Mouse (Mus musculus) right cerebral cortex, postnatal 36 days (tissue): Measurements from ENCODE around the gene Fam173b.
"Not testable (repeated sequence)": the region's sequence is repeated elsewhere in the genome, so short reads cannot be mapped to it uniquely, and the experiment has no call there.

Experiments
- DNase-seq, 2 experiments: peaks; one replicate each; pipeline ENCODE4 v3.0.0; 2022; ENCODE audit warnings: low spot score in 2 of 2, mixed read lengths in 1 of 2

Fam173b gene

DNA sequence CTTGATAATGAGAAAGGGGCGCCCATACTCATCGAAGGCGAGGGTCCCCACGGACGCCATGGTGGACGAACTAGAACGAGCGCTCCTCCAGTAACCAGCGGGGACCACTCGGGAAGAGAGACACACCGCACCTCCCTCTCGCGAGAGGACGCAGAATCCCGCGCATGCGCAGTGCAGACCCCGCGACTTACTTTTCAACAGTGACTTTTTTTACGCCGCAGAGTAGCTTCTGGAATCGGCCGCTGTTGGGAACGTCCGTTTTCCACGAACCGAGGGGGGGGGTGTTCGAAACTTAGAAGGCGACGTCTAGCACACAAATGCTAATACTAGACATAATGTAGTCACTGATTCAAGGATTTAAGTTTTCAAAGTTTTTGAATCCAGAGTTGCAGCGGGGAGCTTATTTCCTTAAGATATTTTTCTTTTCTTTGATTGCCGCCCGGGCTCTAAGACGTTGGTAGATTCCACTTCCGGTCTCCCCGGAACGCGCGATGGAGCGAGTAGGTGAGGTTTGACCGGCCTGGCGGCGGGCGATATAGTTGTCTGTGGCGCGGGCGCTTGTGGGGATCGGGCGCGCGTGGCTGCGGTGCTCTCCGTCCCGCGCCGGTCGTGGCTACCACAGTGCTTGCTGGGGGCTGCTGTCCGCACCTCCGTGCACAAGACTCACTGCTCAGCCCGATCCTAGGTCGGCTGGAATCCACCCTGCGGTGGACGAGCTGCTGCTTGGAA lies at the start of gene Fam173b, which contains the start of gene Cct5:
Fam173b (plus strand) TSS at position 207 of the 729 bp plus-strand sequence.
Cct5 (minus strand) TSS at position 159 of the 729 bp plus-strand sequence.
- peak; percentile 93 to 94 for DNase-seq

DNA sequence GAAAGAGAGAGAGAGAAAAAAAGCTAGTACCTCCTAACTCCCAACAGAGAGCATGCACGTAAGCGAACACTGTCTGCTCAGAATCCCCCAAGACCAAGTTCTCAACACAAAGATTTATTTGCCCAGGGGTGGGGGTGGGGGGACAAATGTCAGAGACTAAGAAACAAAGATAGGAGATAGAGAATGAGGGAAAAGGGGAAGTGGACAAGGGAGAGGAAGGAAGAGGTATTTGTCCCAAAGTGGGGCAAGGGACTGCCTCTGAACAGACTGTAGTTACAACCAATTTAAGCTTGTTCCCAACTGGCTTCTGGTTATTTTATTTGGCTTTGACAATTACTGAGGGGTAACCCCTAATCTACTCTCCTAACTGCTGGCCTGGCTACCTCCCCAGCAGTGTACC lies 46.8 kb upstream of the Fam173b start:
- DNase-seq: no peak

DNA sequence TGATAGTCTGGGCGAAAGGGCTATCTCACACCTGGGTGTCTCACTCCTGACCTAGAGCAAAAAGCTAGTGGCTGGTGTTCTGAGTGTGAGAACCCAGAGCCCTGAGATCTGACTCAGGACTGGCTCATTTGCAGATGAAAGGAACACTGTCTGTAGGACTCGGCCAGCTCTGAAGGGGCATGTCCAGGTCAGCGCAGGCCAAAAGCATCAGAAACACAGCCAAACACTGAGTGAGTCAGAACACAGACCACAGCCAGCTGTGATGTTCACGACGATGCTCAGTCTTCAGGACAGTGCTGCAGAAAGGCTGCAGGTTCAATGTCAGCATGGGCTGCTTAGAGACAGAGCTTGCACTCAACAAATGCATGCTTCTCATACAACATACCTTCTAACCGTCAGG lies 40.3 kb upstream of the Fam173b start:
- no peak for DNase-seq

DNA sequence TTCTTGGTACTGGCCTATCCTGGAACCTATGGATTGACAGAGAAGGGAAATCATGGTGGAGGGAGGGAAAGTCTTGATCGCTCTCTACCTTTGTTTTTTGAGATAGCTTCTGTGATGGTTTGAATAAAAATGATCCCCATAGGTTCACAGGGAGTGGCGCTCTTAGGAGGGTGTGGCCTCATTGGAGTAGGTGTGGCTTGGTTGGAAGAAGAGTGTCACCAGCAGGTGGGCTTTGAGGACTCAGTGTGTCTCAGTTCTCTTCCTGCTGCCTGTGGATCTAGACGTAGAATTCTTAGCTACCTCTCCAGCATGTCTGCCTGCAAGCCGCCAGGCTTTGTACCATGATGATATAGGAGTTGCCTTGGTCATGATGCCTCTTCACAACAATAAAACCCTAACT lies 39.7 kb upstream of the Fam173b start:
- no peak for DNase-seq

DNA sequence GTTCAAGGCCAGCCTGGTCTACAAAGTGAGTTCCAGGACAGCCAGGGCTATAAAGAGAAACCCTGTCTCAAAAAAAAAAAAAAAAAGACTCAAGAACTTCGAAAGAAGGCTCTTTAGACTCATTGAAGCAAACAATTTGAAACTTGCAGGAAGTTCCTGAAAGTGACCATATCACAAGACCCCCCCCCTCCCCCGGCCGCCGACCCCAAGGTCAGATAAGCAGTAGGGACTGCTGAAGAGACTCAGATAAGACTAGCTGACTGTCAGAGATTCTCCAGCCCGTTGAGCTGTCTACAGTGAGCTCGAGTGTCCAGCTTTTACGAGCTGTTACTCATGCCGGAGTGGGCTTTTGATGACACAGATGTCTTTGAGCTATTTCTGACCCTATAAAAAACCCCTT lies 38.8 kb upstream of the Fam173b start:
- DNase-seq: no peak

DNA sequence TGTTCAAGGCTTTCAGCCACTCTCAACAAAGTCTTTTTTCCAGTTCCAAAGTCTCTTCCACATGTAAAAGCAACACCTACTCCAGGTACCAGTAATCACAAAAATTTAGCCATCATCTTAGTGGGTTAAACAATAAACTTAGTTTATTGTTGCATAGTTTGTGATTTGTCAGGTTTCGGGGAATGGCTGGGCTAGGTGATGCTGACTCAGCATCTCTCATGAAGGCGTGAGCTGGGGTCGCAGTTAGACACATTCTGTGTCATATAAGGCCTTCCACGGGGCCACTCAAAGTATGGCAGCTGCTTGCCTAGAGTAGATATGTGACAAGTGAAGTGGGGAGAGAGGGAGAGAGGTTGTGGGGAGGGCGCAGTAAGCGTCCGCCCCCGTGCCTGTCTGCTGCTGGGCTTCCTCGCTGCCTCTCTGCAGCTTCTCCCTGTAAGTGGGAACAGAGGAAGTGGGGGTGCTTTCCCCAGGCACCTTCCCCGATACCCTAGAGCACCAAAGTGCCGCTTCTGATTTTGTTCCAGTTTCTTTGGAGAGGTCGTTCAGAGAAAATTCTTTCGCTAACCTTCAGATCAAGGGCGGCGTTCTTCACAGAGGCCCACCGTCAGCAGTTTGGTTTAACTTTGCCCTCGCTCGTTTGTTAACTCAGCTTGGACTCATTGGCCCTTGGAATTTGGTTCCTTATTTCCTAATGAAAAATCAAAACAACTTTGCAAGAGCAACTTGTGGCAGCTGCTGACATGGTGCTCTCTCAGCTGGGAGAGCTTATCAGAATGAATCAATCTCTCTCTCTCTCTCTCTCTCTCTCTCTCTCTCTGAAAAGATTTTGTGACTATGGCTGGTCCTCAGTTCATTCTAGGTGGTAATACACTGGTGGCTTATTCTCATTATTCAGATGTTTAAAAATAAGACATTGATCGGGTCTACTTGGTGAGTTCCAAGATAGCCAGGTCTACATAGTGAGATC lies 37.8 kb upstream of the Fam173b start:
- no peak for DNase-seq

DNA sequence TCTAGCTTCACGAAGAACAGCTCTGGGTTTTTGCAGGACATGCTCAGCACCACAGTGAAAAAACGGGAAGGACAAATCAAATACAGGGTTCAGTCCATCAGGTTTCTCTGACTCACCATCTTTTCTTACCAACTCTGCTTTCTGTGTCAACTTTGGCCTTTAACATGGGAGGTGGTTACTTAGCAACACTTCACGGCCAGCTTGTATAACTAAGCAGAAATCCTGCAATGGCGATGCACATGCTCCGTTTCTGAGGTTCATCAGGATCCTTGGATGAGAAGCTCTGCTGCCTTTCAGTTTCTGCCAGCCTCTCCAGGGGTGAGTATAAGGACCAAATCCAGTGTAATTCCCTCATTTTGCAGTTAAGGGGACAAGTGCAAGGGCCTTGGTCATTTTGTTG lies 36.5 kb upstream of the Fam173b start, which contains the start of gene Cmbl:
Cmbl (plus strand) TSS at position 206 of the 400 bp plus-strand sequence.
- DNase-seq: no peak

DNA sequence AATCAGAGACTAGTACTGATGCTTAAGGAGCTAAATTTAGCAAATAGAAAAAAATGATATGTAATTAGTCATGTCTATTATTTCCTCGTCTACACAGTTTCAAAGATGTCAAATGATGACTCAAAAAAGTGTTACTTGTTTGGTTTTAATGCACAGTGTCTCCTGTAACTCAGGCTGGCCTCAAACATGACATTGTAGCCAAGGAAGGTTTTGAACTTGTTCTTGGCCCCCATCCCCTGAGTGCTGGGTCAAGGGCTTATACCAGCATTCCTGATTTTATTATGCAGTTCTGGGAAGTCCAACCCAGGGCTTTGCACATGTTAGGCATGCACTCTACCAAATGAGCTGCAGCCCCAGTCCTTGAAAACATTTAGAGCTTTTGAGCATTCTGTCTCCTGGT lies 35.9 kb upstream of the Fam173b start:
- DNase-seq: no peak

DNA sequence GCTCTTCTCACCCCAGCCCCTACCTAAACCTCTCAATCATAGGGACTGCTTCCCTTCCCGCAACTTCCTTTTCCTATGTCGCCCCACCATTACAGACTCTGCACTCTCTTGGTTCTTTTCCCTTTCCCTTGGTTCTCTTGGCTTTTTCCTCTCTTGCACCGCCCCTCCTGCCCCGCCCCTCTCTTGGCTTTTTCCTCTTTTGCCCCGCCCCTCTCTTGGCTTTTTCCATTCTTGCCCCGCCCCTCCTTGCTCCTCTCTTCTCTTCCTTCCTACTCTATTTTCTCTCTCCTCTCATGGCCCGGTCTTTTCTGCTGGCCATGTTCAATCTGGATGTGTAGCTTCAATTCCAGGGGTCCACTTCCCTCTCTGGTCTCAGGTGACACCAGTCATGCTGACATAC lies 34.2 kb upstream of the Fam173b start:
- DNase-seq: no peak

DNA sequence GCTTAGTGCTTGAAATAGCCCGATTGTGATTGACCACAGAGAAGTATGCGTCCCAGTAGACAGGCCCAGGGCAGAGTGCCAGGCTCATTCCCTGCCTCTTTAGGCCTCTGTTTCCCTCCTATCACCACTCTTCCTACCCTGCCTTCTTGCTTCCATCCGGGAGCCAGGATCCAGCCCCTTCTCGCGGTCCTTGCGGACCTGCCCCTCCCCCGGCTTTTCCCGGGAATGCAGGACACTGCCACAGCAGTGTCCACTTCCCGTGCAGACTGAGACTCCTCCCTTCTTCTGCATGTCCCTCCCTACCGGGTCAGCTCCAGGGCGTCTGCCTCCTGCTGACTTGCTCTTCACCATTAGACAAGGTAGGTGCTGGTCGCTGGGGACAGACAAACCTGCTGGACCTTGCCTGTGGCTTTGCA lies 33.1 kb upstream of the Fam173b start:
- no peak for DNase-seq

DNA sequence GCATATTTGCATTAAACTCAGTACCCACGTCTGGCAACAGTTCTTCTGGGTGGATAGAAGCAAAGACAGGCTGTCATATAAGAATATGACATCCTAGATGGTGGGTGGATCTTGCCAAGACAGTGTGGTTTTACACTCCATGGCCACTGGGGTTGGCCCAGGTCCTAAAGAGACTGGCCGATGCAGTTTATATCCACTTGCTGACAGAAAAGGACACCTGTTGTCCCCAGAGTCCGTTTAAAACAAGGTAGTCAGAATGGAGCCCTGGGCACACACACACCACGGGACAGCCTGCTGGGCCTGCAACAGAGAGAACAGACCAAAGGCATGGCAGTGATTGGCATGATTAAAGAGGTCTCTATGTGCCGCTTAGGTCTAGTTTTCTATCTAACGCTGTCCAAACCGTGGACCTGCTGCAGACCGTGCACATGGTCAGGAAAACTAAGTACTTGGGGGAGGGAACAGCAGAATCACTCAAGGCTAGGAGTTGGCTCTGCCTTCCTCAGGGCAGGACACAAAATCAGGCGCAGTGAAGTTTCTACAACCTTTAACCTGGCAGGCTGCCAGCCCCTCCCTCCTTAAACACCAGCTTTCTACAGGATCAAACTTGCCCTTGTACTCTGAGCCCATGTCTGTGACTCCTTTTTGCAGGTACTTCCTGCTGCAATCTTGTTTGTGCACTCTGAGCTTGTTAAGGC lies 32.2 kb upstream of the Fam173b start:
- DNase-seq: no peak

DNA sequence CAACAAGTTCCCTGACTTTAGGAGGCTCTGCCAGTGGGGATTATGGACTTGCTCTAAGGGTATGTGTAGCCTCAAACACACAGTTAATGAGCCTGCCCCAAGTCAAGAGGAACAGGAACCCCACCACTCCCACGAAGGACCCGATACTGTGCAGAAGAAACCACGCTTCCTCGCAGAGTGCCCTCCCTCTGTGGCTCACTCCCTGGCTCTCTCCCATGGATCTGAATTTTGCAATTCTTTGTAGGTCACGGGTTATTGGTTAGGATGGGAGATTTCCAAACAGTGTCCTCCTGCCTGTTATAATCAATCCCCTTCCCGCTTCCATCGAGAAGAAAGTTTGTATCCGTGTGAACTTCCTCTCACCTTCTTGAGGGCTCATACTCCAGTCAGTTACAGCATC lies 30.7 kb upstream of the Fam173b start:
- DNase-seq: no peak

DNA sequence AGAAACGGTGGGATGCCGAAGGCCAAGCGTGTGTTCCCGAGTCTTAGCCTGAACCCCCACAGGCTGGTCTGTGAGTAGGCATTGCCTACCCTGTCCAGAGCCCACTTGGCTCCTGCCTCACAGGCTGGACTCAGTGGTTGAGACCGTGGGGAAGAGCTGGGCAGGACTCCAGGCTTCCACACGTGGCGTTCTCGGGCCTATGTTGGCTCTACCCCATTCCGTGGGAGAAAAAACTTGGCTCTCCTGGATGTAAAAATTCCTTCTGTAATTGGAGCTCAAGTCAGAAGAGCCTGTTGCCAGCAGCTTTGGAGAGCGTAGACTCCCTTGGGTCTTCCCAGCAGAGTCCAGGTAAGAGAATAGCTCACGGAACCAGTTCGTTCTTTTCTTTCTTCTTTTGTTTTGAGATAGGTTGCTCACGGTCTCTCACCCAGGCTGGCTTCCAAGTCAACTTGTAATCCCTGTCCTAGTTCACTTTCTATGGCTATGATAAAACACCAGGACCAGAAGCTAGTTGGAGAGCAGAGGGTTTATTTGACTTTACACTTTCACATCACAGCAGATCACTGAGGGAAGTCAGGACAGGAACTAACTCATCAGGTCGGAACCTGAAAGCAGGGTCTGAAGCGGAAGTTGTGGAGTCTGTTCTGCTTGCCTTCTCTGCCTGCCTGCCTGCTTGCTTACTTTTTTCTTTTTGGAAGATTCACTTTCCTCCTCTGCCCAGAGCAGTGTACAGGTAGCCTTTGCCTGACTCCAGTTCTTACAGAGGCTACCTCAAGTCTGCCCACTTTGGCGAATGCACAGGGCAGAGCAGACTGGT lies 29.5 kb upstream of the Fam173b start:
- DNase-seq: peak; percentile 40 to 47

DNA sequence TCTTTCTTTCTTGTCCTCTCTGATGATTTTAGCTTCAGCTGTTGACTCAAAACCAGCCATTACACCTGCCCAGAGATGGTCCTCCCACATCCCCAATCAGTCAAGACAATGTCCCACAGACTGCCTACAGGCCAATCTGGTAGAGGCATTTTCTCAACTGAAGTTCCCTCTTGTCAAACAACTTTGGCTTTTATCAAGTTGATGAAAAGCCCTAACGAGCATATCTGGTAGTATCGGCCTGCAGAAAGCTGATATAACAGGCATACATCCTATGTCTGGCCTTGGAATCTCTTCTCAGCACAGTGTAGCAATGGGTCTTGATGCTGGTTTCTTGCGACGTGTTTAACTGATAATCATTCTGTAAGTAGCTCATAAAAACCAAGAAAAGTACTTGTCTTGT lies 28.4 kb upstream of the Fam173b start:
- DNase-seq: no peak

DNA sequence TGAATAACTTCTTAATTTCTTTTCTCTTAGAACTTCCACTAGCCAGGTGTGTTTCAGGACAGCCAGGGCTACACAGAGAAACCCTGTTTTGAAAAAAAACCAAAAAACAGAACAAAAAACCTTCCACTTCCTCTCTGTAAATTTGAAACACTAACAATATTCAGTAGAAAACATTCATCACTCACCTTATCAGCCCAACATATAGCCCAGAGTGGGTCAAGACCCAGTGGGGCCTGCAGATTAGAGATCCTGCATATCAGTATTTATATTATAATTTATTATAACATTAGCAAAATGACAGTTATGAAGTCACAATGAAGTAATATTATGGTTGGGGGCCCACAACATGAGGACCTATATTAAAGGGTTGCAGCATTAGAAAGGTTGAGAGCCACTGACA lies 28.0 kb upstream of the Fam173b start:
- no peak for DNase-seq

DNA sequence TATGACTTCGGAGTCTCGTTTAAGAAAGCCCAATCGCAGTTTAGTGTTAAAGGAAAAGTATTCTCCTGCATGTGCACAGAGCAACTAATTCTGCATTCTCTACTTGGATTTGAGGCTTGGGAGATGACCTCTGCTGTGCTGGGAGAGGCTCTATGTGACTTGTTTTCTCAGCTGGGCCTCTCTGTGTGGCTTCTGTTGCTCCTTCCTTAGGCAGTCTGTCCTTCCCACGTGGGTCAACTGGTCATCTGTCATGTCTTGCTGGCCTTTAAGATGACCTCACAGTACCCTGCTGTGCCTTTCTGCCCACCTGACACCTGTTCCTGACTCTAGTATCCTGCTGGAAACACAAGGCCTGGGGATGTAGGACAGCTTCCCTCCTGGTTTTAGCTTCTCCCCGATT lies 25.6 kb upstream of the Fam173b start:
- DNase-seq: no peak

DNA sequence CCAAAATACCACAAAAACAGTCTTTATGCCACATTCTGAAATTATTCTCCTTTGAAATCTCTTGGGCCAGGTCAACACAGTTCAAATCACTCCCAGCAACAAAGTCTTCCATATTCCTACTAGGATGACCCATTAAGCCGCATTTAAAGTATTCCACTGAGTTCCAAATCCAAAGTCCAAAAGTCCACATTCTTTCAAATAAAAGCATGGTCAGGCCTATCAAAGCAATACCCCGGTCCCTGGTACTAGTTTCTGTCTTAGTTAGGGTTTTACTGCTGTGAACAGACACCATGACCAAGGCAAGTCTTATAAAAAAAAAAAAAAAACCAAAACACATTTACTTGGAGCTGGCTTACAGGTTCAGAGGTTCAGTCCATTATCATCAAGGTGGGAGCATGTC lies 20.6 kb upstream of the Fam173b start:
- not testable (repeated sequence) for DNase-seq

DNA sequence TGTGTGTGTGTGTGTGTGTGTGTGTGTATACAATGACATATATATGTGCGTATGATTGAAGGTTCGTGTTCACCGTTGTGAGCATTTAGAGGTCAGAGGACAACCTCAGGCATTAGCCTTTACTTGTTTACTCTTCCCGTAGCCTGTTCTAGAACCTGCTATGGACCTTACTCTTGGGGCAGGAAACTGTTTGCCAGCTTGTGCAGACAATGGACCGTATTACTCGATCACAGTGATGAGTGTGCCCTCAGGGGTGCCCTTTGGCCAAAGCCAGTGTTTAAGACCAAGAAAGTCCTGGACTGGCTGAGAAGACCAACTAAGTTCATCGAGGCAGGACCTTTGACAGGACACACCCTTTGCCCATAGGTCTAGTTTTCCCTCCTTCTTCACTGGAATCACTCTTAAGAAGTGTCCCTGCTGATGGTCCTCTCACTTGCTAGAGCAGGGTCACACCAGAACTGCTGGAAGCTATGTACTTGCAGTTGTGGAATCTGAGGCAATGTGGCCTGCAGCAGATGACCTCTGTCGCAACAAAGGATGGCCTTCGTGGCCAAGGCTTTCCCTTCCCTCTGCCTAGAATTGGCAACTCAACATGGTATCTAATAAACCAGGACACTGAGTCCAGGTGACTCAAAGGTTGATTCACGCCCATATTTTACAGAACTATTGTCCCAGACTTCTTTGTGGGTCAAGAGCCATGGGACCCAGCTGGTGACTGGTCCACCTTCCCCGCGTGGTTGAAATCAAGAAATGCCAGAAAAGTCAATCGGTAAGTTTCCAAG lies 18.2 kb upstream of the Fam173b start:
- DNase-seq: no peak

DNA sequence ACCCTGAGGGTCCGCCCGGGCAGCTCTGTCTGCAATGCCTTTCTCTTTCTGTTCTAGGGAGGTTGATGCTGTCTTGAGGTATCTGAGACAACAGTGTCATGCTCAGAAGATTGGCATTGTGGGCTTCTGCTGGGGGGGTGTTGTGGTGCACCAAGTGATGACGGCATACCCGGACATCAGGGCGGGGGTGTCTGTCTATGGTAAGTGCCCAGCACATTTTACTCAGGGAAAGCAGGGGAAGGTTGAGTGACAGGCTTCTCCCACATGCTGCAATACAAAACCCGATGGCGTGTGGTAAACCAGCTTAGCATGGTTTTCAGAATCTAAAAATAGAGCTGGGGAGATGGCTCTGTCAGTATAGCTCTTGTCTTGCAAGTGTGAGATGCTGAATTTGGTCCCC lies 16.4 kb upstream of the Fam173b start:
- DNase-seq: peak in 1 of 2 experiments; percentile 59

DNA sequence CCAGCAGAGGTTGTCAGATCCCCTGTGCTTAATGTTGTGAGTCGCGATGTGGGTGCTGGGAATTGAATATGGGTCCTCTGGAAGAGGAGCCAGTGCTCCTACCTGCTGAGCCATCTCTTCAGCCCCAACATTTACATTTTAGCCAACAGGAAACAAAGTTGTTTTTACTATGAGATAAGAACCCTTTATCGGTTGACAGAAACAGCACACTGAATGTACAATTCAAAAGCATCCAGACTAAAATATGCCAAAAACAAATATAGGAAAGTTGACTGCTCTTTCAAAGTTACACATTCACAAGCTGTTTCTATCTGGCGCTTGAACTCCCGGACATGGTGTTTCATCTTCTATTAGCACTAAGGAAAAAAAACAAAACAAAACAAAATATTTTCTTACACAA lies 15.6 kb upstream of the Fam173b start:
- no peak for DNase-seq
